Mouse (Mus musculus) embryonic stem cell, embryonic (primary cell): Measurements from ENCODE around the gene Tmem132c.

Experiments
- CTCF ChIA-PET, 4 experiments: fragments of 300-600 bp in 2 of 4; fragments of 350-600 bp in 2 of 4; sonication (Branson Sonifier 250); formaldehyde crosslinking; loops; one replicate each; lab custom pipeline; 2022; ENCODE audit warnings: inconsistent platforms in 2 of 4; lab: Charles Lee
- POLR2A ChIA-PET, 4 experiments: fragments of 300-600 bp in 2 of 4; fragments of 350-600 bp in 2 of 4; sonication (Branson Sonifier 250); formaldehyde crosslinking; loops; one replicate each; lab custom pipeline; 2022; ENCODE audit warnings: antibody characterized with exemption in 4 of 4, inconsistent platforms in 1 of 4; lab: Charles Lee

Tmem132c gene

GRCm38 (mm10) chr5:127306726-127307125 lies 65.1 kb downstream of the Tmem132c start:
- ChIA-PET CTCF (interaction anchor here in 1 of 4 experiments (1.1 kb wide), 1 partner anchor 75 kb away, joined by 3 read pairs; no protein-coding TSS in a partner anchor), POLR2A (no interaction called here)

DNA sequence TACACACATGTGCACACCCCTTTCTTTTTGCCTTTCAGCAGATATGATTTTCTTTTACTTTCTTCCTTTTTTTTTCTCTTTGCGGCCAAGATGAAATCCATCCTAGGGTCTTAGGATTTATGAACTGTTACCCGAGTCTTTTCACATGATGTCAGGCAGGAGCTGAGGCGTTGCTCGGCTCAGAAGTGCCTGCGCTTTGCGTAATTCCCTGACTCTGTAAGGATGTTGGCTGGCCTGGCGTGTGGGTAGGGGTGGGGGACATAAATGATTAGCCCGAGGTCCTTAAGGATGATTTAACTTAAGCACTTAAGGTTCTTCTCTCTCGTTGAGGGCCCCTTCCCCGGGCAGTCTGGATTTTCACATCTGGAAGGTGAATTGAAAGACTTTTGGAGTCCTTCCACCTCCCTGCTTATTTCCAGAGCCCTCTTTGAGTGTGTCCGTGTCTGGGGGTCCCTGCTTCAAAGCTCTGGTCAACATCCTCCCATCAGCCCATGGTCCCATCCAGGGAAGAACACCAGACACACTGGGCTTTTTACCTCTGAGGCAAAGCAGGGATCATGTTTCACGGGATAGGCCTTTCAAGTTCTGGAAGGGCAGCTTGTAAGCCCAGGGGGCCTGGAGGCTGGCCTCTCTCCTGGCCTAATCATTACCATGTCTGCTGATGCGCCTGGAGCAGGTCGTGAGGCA lies 68.9 kb downstream of the Tmem132c start:
- ChIA-PET CTCF (interaction anchor here in 1 of 4 experiments (1.2 kb wide), 1 partner anchor 58 kb away, joined by 3 read pairs; no protein-coding TSS in a partner anchor), POLR2A (interaction anchor here in 1 of 4 experiments (2.8 kb wide), 1 partner anchor 14 kb away, joined by 6 read pairs; no protein-coding TSS in a partner anchor)

DNA sequence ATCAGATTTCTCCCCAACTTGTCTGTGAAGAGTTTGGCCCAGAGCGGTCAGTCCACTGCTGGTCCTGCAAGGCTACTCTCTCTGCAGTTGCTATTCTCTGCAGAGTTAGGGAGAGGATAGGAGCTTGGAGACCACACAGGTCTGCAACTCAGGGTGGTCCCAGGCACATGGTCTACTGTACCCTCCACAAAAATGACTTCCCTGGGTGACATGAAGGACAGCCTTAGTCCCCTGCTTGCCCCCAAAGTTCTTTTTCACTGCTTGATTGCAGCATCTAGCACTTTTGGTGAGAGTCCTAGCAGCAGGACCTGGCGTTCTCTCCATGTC lies 69.4 kb downstream of the Tmem132c start:
- POLR2A ChIA-PET, result interaction anchor here in 1 of 4 experiments (2.8 kb wide), 1 partner anchor 14 kb away, joined by 6 read pairs; no protein-coding TSS in a partner anchor
- CTCF ChIA-PET, result no interaction called here

- CTCF ChIA-PET, result interaction anchor here in 2 of 4 experiments (0.5 to 0.7 kb wide), 2 partner anchors 38 to 334 kb away, joined by 3 read pairs; no protein-coding TSS in a partner anchor
- POLR2A ChIA-PET, result interaction anchor here in 1 of 4 experiments (1.4 kb wide), 1 partner anchor 26 kb away, joined by 3 read pairs; no protein-coding TSS in a partner anchor
Observed at GRCm38 (mm10) chr5:127313634-127314033, 72.0 kb downstream of the Tmem132c start.

- CTCF ChIA-PET, result no interaction called here
- POLR2A ChIA-PET, result interaction anchor here in 1 of 4 experiments (0.6 kb wide), 1 partner anchor 77 kb away, joined by 3 read pairs; no protein-coding TSS in a partner anchor
Observed at GRCm38 (mm10) chr5:127319096-127319779, 77.6 kb downstream of the Tmem132c start.

- ChIA-PET CTCF (interaction anchor here in 3 of 4 experiments (0.6 to 1.6 kb wide), 5 partner anchors 16 to 953 kb away, joined by 3 to 7 read pairs (median 4); no protein-coding TSS in a partner anchor), POLR2A (interaction anchor here in 2 of 4 experiments (0.7 to 1.1 kb wide), 3 partner anchors 15 to 333 kb away, joined by 3 to 6 read pairs (median 3); no protein-coding TSS in a partner anchor)
Observed at GRCm38 (mm10) chr5:127324645-127325044, 83.0 kb downstream of the Tmem132c start.

GRCm38 (mm10) chr5:127336048-127336907 lies 94.7 kb downstream of the Tmem132c start:
- ChIA-PET CTCF (interaction anchor here in 2 of 4 experiments (0.6 to 0.7 kb wide), 2 partner anchors 170 to 502 kb away, joined by 4 to 6 read pairs; no protein-coding TSS in a partner anchor), POLR2A (interaction anchor here in 2 of 4 experiments (0.6 to 0.9 kb wide), 4 partner anchors 9 to 460 kb away, joined by 3 to 4 read pairs (median 3); no protein-coding TSS in a partner anchor)

GRCm38 (mm10) chr5:127336908-127337265 lies 95.3 kb downstream of the Tmem132c start:
- POLR2A ChIA-PET, result interaction anchor here in 1 of 4 experiments (0.7 kb wide), 1 partner anchor 250 kb away, joined by 3 read pairs; no protein-coding TSS in a partner anchor

GRCm38 (mm10) chr5:127339016-127339435 lies 97.4 kb downstream of the Tmem132c start:
- ChIA-PET POLR2A (interaction anchor here in 2 of 4 experiments (0.5 to 1.7 kb wide), 13 partner anchors 10 to 1231 kb away, joined by 3 to 8 read pairs (median 3); no protein-coding TSS in a partner anchor), CTCF (interaction anchor here in 3 of 4 experiments (0.6 to 1.3 kb wide), 8 partner anchors 14 to 113 kb away, joined by 3 to 7 read pairs (median 4); no protein-coding TSS in a partner anchor)

More at GRCm38 (mm10) chr5:127336908-127337265, 95.3 kb downstream of the Tmem132c start:
- CTCF ChIA-PET, result interaction anchor here in 1 of 4 experiments (0.6 kb wide), 2 partner anchors 170 to 1100 kb away, joined by 3 to 4 read pairs; no protein-coding TSS in a partner anchor

DNA sequence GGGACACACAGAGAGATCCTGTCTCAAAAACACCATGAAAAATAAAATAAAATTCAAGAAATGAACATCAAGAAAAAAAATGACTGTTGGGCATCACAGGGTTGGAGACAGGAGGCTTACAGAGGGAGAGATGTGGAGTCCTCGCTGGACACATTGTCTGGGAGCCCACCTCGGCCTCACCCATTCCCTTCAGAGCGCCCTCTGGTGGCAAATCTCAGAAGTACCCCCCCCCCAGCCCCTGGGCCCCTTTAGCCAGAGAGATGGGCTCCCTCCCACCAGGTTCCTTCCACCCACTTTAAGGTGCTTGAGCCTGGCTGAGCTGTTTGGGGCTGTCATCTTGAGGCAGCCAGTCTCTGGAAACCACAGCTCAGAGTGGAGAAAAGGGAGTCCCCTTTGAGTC lies 99.5 kb downstream of the Tmem132c start:
- CTCF ChIA-PET, result interaction anchor here (0.5 to 2.0 kb wide), 14 partner anchors 12 to 841 kb away, joined by 3 to 13 read pairs (median 3); no protein-coding TSS in a partner anchor
- POLR2A ChIA-PET, result interaction anchor here in 1 of 4 experiments (0.7 kb wide), 1 partner anchor 111 kb away, joined by 4 read pairs; no protein-coding TSS in a partner anchor

- ChIA-PET POLR2A (interaction anchor here in 1 of 4 experiments (1.1 kb wide), 1 partner anchor 47 kb away, joined by 3 read pairs; no protein-coding TSS in a partner anchor), CTCF (interaction anchor here in 2 of 4 experiments (0.6 to 1.1 kb wide), 4 partner anchors 9 to 91 kb away, joined by 3 read pairs; no protein-coding TSS in a partner anchor)
Observed at GRCm38 (mm10) chr5:127344721-127345120, 103.1 kb downstream of the Tmem132c start.

DNA sequence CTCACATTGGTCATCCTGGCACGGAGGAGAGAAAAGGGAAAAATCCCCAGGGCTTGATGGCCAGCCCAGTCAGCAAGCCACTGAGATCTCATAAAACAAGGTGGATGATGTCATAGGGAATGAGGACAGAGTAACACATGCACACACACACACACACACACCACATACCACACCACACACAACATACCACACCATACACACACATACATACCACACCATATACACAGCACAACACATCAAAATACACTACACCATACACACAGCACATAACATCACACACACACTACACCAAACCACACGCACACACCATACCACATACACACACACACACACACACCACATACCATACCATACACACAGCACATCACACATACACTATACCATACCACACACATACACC lies 104.8 kb downstream of the Tmem132c start:
- CTCF ChIA-PET, result no interaction called here
- POLR2A ChIA-PET, result interaction anchor here in 1 of 4 experiments (1.2 kb wide), 1 partner anchor 62 kb away, joined by 3 read pairs; no protein-coding TSS in a partner anchor

GRCm38 (mm10) chr5:127347053-127347748 lies 105.6 kb downstream of the Tmem132c start:
- CTCF ChIA-PET, result no interaction called here

GRCm38 (mm10) chr5:127349221-127350065 lies 107.8 kb downstream of the Tmem132c start:
- ChIA-PET POLR2A (interaction anchor here in 1 of 4 experiments (1.1 kb wide), 1 partner anchor 10 kb away, joined by 4 read pairs; no protein-coding TSS in a partner anchor), CTCF (interaction anchor here in 1 of 4 experiments (0.6 kb wide), 1 partner anchor 129 kb away, joined by 5 read pairs; no protein-coding TSS in a partner anchor)

More at GRCm38 (mm10) chr5:127347053-127347748, 105.6 kb downstream of the Tmem132c start:
- POLR2A ChIA-PET, result no interaction called here

DNA sequence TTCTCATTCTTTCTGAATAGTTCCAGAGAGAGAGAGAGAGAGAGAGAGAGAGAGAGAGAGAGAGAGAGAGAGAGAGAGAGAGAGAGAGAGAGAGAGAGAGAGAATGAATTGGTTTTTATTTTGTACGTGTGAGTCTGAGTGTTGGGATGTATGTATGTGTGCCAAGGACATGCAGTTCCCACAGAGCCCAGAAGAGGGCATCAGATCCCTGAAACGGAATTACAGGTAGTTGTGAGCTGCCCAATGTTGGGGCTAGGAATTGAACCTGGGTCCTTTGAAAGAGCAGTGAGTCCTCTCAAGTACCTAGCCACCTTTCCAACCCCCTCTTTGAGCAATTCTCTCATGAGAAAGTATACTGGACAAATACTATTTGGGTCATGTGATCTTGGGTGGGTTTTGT lies 111.4 kb downstream of the Tmem132c start:
- ChIA-PET CTCF (interaction anchor here (0.6 to 1.8 kb wide), 24 partner anchors 8 to 1861 kb away, joined by 3 to 13 read pairs (median 5); no protein-coding TSS in a partner anchor), POLR2A (interaction anchor here in 1 of 4 experiments (0.7 to 1.0 kb wide), 2 partner anchors 9 to 1786 kb away, joined by 3 read pairs; no protein-coding TSS in a partner anchor)
